Mouse (Mus musculus) liver, adult 2 months (tissue): ENCODE results near the gene Stox2.

Experiments used
- CTCF ChIP-seq: fragments of 200-500 bp; IDR thresholded peaks from 2 replicates; pipeline ENCODE4 v1.5.1; 2011; ENCODE audit warnings: low read depth, low read length, control low read depth
- POLR2A ChIP-seq: fragments of 200-500 bp; IDR thresholded peaks from 2 replicates; pipeline ENCODE4 v1.6.1; 2011; ENCODE audit warnings: low read length, control low read depth; ENCODE audit not compliant: insufficient read depth; ENCODE audit errors: extremely low read depth

- TF ChIP-seq POLR2A (no peak), CTCF (no peak)
Measured at GRCm38 (mm10) chr8:47180181-47180580, 266.0 kb downstream of the Stox2 start.
